In genomic region chr11:81612798-81613540, GRCm38 (mm10) we compare ENCODE assay signal across 8 mouse cellular contexts.
DNase-seq lines count a peak whose midpoint lies in the region; ATAC-seq and TF ChIP-seq lines count a peak whose summit lies in the region.

No protein-coding gene starts in this region.

- under 1% methylated on average over 17 of the region's 17 CpGs for WGBS in forebrain, embryonic 12.5 days
- 3% methylated on average over 17 of the region's 17 CpGs for WGBS in heart, postnatal 0 days
- whole genome bisulfite sequencing in liver, embryonic 13.5 days (ENCODE audit: insufficient replicate concordance): 7% methylated on average over 17 of the region's 17 CpGs
- under 1% methylated on average over 17 of the region's 17 CpGs for WGBS in neural tube, embryonic 11.5 days
- 4% methylated on average over 17 of the region's 17 CpGs for WGBS in stomach, embryonic 16.5 days

- no peaks in the 10 kb centered on the region for H3K9me3 ChIP-seq in ES-Bruce4 (replicated peaks; ENCODE audit: control insufficient read depth, insufficient read depth, low read length, poor library complexity, severe bottlenecking)
- H3K9me3 ChIP-seq in forebrain, embryonic 12.5 days: no peaks in the 10 kb centered on the region
- no peaks in the 10 kb centered on the region for H3K9me3 ChIP-seq in heart, postnatal 0 days (replicated peaks; ENCODE audit: control insufficient read depth, low read length)
- H3K9me3 ChIP-seq in liver, embryonic 13.5 days (replicated peaks): no peaks in the 10 kb centered on the region
- H3K9me3 ChIP-seq in neural tube, embryonic 11.5 days (ENCODE audit: control insufficient read depth, low read length): no peaks in the 10 kb centered on the region
- no peaks in the 10 kb centered on the region for H3K9me3 ChIP-seq in stomach, embryonic 16.5 days (replicated peaks; ENCODE audit: control insufficient read depth, low read length)

- no peak for TF ChIP-seq POLR2A in ES-Bruce4 (IDR thresholded peaks at IDR 0.05; ENCODE audit: insufficient read depth, low read length)

- TF ChIP-seq CTCF in ES-Bruce4 (IDR thresholded peaks at IDR 0.05; ENCODE audit: low read depth, low read length): peak; percentile 65
- TF ChIP-seq CTCF in heart, postnatal 0 days (IDR thresholded peaks at IDR 0.05; ENCODE audit: low read depth): peak; percentile 92

- H3K9ac ChIP-seq in ES-Bruce4 (ENCODE audit: low read depth, poor library complexity, severe bottlenecking): no peak overlapping the region
- H3K9ac ChIP-seq in forebrain, embryonic 12.5 days: peak overlapping the region; percentile 33; the same call in 1 of the 2 replicates
- H3K9ac ChIP-seq in heart, postnatal 0 days (replicated peaks; ENCODE audit: low read depth, low read length): no peak overlapping the region
- no peak overlapping the region for H3K9ac ChIP-seq in liver, embryonic 13.5 days
- no peak overlapping the region for H3K9ac ChIP-seq in neural tube, embryonic 11.5 days (ENCODE audit: low read length)
- H3K9ac ChIP-seq in stomach, embryonic 16.5 days (ENCODE audit: low read length): peak overlapping the region; percentile 54; the same call in 1 of the 2 replicates

- no peaks in the 10 kb centered on the region for H3K4me1 ChIP-seq in ES-Bruce4 (ENCODE audit: control insufficient read depth, insufficient read depth, low read length)
- H3K4me1 ChIP-seq in forebrain, embryonic 12.5 days: peaks cover 29% of the 10 kb centered on the region
- no peaks in the 10 kb centered on the region for H3K4me1 ChIP-seq in heart, postnatal 0 days (ENCODE audit: control insufficient read depth, insufficient read depth)
- H3K4me1 ChIP-seq in liver, embryonic 13.5 days (replicated peaks): 0 out of 2 replicates have a peak, but pooled peaks cover 2% of the 10 kb centered on the region
- peaks cover 6% of the 10 kb centered on the region; the same call in 1 of the 2 replicates for H3K4me1 ChIP-seq in neural tube, embryonic 11.5 days (ENCODE audit: control insufficient read depth, insufficient read depth, low read length)
- H3K4me1 ChIP-seq in stomach, embryonic 16.5 days (ENCODE audit: control insufficient read depth, insufficient read depth, low read length): peaks cover 3% of the 10 kb centered on the region; the same call in 1 of the 2 replicates

- TF ChIP-seq EP300 in ES-Bruce4 (IDR thresholded peaks at IDR 0.05; ENCODE audit: insufficient read depth, low read depth, low read length): peak; percentile 76
- TF ChIP-seq EP300 in heart, postnatal 0 days (IDR thresholded peaks at IDR 0.05; ENCODE audit: low read depth): no peak

- peak overlapping the region; percentile 33 for H3K4me3 ChIP-seq in ES-Bruce4 (ENCODE audit: low read depth, low read length)
- peak overlapping the region; percentile 23 for H3K4me3 ChIP-seq in forebrain, embryonic 12.5 days (replicated peaks)
- peak overlapping the region; percentile 21; the same call in 1 of the 2 replicates for H3K4me3 ChIP-seq in heart, postnatal 0 days (ENCODE audit: low read depth, low read length)
- H3K4me3 ChIP-seq in liver, embryonic 13.5 days (replicated peaks): no peak overlapping the region
- H3K4me3 ChIP-seq in neural tube, embryonic 11.5 days (ENCODE audit: low read depth, low read length): no peak overlapping the region
- peak overlapping the region; percentile 41 for H3K4me3 ChIP-seq in stomach, embryonic 16.5 days (replicated peaks; ENCODE audit: low read length)

- H3K27me3 ChIP-seq in ES-Bruce4 (ENCODE audit: control insufficient read depth, insufficient read depth, low read length, poor library complexity, severe bottlenecking): no peaks in the 10 kb centered on the region
- peaks cover 9% of the 10 kb centered on the region; the same call in 1 of the 2 replicates for H3K27me3 ChIP-seq in forebrain, embryonic 12.5 days
- H3K27me3 ChIP-seq in heart, postnatal 0 days (ENCODE audit: control insufficient read depth, insufficient read depth, low read length): peaks cover 32% of the 10 kb centered on the region
- peaks cover 25% of the 10 kb centered on the region for H3K27me3 ChIP-seq in liver, embryonic 13.5 days
- H3K27me3 ChIP-seq in neural tube, embryonic 11.5 days (ENCODE audit: control insufficient read depth, insufficient read depth, low read length): 0 out of 2 replicates have a peak, but pooled peaks cover 4% of the 10 kb centered on the region
- H3K27me3 ChIP-seq in stomach, embryonic 16.5 days (ENCODE audit: control insufficient read depth, insufficient read depth, low read length): peaks cover 4% of the 10 kb centered on the region; the same call in 1 of the 2 replicates

- peak; percentile 40 for DNase-seq in c-Kit-positive CD71-positive TER-119-negative erythroid progenitor cells, embryonic 14.5 days (ENCODE audit: low read depth)
- peak; percentile 44 for DNase-seq in heart, postnatal 0 days (ENCODE audit: low spot score)
- DNase-seq in kidney, postnatal 36 days: peak; percentile 77 to 88
- DNase-seq in liver, embryonic 13.5 days: peak; percentile 38
- peak; percentile 87 for DNase-seq in neural tube, embryonic 11.5 days (ENCODE audit: low spot score)

- peak; percentile 91 for ATAC-seq in forebrain, embryonic 12.5 days (ENCODE audit: low FRiP score)
- no peak for ATAC-seq in heart, postnatal 0 days (ENCODE audit: insufficient read depth, low read depth)
- no peak for ATAC-seq in liver, embryonic 13.5 days (ENCODE audit: low read depth)
- peak; percentile 89 for ATAC-seq in neural tube, embryonic 11.5 days (ENCODE audit: insufficient read depth, low FRiP score, low TSS enrichment)
- ATAC-seq in stomach, embryonic 16.5 days (ENCODE audit: insufficient read depth, low FRiP score): no peak

- H3K27ac ChIP-seq in ES-Bruce4 (ENCODE audit: insufficient read depth, low read length): peak overlapping the region; percentile 23; the same call in 1 of the 2 replicates
- H3K27ac ChIP-seq in forebrain, embryonic 12.5 days: peak overlapping the region; percentile 90
- no peak overlapping the region for H3K27ac ChIP-seq in heart, postnatal 0 days (ENCODE audit: low read depth)
- H3K27ac ChIP-seq in liver, embryonic 13.5 days: no peak overlapping the region
- H3K27ac ChIP-seq in neural tube, embryonic 11.5 days (ENCODE audit: low read depth, low read length): peak overlapping the region; percentile 2; the same call in 1 of the 2 replicates
- H3K27ac ChIP-seq in stomach, embryonic 16.5 days (ENCODE audit: low read length): no peak overlapping the region

- H3K4me2 ChIP-seq in forebrain, embryonic 12.5 days: peak overlapping the region; percentile 55
- peak overlapping the region; percentile 55 for H3K4me2 ChIP-seq in heart, postnatal 0 days (ENCODE audit: low read depth, low read length)
- H3K4me2 ChIP-seq in liver, embryonic 13.5 days: no peak overlapping the region
- peak overlapping the region; percentile 46 for H3K4me2 ChIP-seq in neural tube, embryonic 11.5 days (ENCODE audit: low read depth)
- H3K4me2 ChIP-seq in stomach, embryonic 16.5 days (ENCODE audit: low read depth, low read length): peak overlapping the region; percentile 59

- no peaks in the 10 kb centered on the region for H3K36me3 ChIP-seq in ES-Bruce4 (ENCODE audit: control insufficient read depth, insufficient read depth, low read length, poor library complexity, severe bottlenecking)
- no peaks in the 10 kb centered on the region for H3K36me3 ChIP-seq in forebrain, embryonic 12.5 days (replicated peaks)
- H3K36me3 ChIP-seq in heart, postnatal 0 days (replicated peaks; ENCODE audit: control insufficient read depth, insufficient read depth, low read length): no peaks in the 10 kb centered on the region
- H3K36me3 ChIP-seq in liver, embryonic 13.5 days: no peaks in the 10 kb centered on the region
- no peaks in the 10 kb centered on the region for H3K36me3 ChIP-seq in neural tube, embryonic 11.5 days (ENCODE audit: control insufficient read depth, insufficient read depth, low read length)
- no peaks in the 10 kb centered on the region for H3K36me3 ChIP-seq in stomach, embryonic 16.5 days (ENCODE audit: control insufficient read depth, insufficient read depth, low read length)

Comparison
In these comparisons a context has a peak if more than half of its experiments do, and no peak if none do; other contexts are left out.
1. H3K27ac ChIP-seq: peak in ES-Bruce4 (single experiment), forebrain, embryonic 12.5 days (single experiment) and neural tube, embryonic 11.5 days (single experiment); none in heart, postnatal 0 days (single experiment), liver, embryonic 13.5 days (single experiment) and stomach, embryonic 16.5 days (single experiment).
2. H3K4me3 ChIP-seq: peak in ES-Bruce4 (single experiment), forebrain, embryonic 12.5 days (single experiment), heart, postnatal 0 days (single experiment) and stomach, embryonic 16.5 days (single experiment); none in liver, embryonic 13.5 days (single experiment) and neural tube, embryonic 11.5 days (single experiment).
3. H3K9ac ChIP-seq: peak in forebrain, embryonic 12.5 days (single experiment) and stomach, embryonic 16.5 days (single experiment); none in ES-Bruce4 (single experiment), heart, postnatal 0 days (single experiment), liver, embryonic 13.5 days (single experiment) and neural tube, embryonic 11.5 days (single experiment).
4. ATAC-seq: peak in forebrain, embryonic 12.5 days (single experiment) and neural tube, embryonic 11.5 days (single experiment); none in heart, postnatal 0 days (single experiment), liver, embryonic 13.5 days (single experiment) and stomach, embryonic 16.5 days (single experiment).
5. Peak in every context shown above with its lines, with median percentiles within 50 percentile points of each other: DNase-seq.